Mouse (Mus musculus) embryonic fibroblast, embryonic 13.5 days (primary cell): ENCODE measurements around the gene Pde11a.

Experiments
- CTCF ChIP-seq: IDR thresholded peaks from 2 replicates; pipeline ENCODE4 v1.5.1; 2011; ENCODE audit warnings: mild to moderate bottlenecking, control low read depth, low read length, moderate library complexity, borderline replicate concordance; ENCODE audit not compliant: insufficient read depth
- POLR2A ChIP-seq: IDR thresholded peaks from 2 replicates; pipeline ENCODE4 v1.6.1; 2011; ENCODE audit warnings: low read depth, mild to moderate bottlenecking, control low read depth, low read length, moderate library complexity

DNA sequence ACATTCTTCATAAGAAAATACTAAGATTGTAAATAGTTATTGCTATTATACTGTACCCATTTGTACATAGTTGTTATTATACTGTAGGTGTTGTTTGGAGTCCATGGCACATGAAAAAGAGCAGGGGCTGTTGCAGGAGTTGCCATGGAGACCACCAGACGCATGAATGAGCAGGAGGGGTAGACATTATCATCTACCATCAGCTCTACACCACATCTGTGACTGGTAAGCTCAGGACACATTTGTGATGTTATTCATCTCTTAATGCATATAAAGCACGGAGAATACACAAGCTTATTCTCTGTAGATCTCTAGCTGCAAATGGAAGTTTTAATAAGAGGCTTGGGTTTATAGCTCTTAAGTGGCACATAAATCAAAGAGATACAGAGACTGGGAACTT, 179.6 kb downstream of the Pde11a start:
- TF ChIP-seq CTCF (no peak), POLR2A (no peak)
